8 mouse cellular contexts compared by ENCODE assay signal in the genomic region with DNA sequence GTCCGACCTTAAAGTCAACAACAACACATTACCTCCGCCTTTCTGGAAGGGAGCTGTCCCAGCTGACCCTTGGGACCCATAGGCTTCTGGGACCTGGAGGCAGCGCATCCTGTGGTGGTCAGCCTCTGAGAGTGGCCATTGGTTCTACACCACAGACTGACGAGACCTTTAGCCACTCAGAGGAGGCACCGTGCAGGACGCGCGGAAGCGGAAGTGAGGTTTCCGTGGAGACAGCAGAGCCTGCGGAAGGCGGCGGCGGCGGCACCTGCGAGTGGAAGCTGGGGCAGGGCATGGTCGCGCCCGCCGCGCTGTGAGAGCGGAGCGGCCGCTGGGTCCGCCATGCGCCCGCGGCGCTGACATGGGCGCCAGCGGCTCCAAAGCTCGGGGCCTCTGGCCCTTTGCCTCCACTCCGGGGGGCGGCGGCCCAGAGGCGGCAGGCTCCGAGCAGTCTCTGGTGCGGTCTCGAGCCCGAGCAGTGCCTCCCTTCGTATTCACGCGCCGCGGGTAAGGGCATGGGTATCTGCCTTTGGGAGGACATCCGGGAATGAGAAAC. TPM values are rescaled to one million over a fixed set of nuclear protein-coding genes. Genes with fewer than 3 reads are reported as not detected.
DNase-seq lines count a peak whose midpoint lies in the region; ATAC-seq and TF ChIP-seq lines count a peak whose summit lies in the region.

Gene Tusc2, plus strand, starts transcription at position 227 of the 553 bp plus-strand sequence.

- peaks cover 10% of the 10 kb centered on the region; the same call in 1 of the 2 replicates for H3K4me1 ChIP-seq in cerebellum, adult 2 months (ENCODE audit: control insufficient read depth, insufficient read depth, low read length)
- peaks cover 19% of the 10 kb centered on the region for H3K4me1 ChIP-seq in forebrain, postnatal 0 days (ENCODE audit: insufficient read depth)
- peaks cover 25% of the 10 kb centered on the region for H3K4me1 ChIP-seq in lung, embryonic 16.5 days (replicated peaks; ENCODE audit: control insufficient read depth, insufficient read depth, low read length)

- no peaks in the 10 kb centered on the region for H3K27me3 ChIP-seq in cerebellum, adult 2 months (ENCODE audit: control insufficient read depth, insufficient read depth, low read length)
- H3K27me3 ChIP-seq in forebrain, postnatal 0 days (ENCODE audit: insufficient read depth, low read length) = no peaks in the 10 kb centered on the region
- no peaks in the 10 kb centered on the region for H3K27me3 ChIP-seq in lung, embryonic 16.5 days (ENCODE audit: control insufficient read depth, insufficient read depth, low read depth, low read length)

- H3K9ac ChIP-seq in forebrain, postnatal 0 days = peak within 1 kb of the TSS; percentile 81
- peak within 1 kb of the TSS; percentile 80 for H3K9ac ChIP-seq in lung, embryonic 16.5 days (ENCODE audit: low read length)

- peak within 1 kb of the TSS; percentile 55; the same call in 1 of the 2 replicates for H3K27ac ChIP-seq in cerebellum, adult 2 months (ENCODE audit: insufficient read depth, low read length)
- H3K27ac ChIP-seq in forebrain, postnatal 0 days (ENCODE audit: low read depth, low read length) = peak within 1 kb of the TSS; percentile 72
- H3K27ac ChIP-seq in lung, embryonic 16.5 days (ENCODE audit: low read length) = peak within 1 kb of the TSS; percentile 56; the same call in 1 of the 2 replicates

- DNase-seq in MEL-GATA-1-ER (ENCODE audit: extremely low read depth, low read depth) = peak; percentile 91
- DNase-seq in cerebellum, adult 2 months = peak; percentile 94 to 98
- DNase-seq in forebrain, postnatal 0 days = peak; percentile 93
- peak; percentile 95 for DNase-seq in heart, postnatal 4 days
- DNase-seq in layer of hippocampus, adult 9-10 months (ENCODE audit: low spot score) = peak; percentile 92
- DNase-seq in ovary, postnatal 36 days (ENCODE audit: low spot score) = peak; percentile 90
- peak; percentile 93 for DNase-seq in thymus, postnatal 25 days

- peak within 1 kb of the TSS; percentile 76 for H3K4me2 ChIP-seq in forebrain, postnatal 0 days (ENCODE audit: low read depth)
- peak within 1 kb of the TSS; percentile 72 for H3K4me2 ChIP-seq in lung, embryonic 16.5 days (ENCODE audit: low read depth, low read length)

- peak; percentile 99 for ATAC-seq in forebrain, postnatal 0 days
- peak; percentile 93 for ATAC-seq in lung, embryonic 16.5 days (ENCODE audit: low read depth)

- peaks cover 52% of the 10 kb centered on the region for H3K36me3 ChIP-seq in forebrain, postnatal 0 days (ENCODE audit: insufficient read depth)
- H3K36me3 ChIP-seq in lung, embryonic 16.5 days (ENCODE audit: control insufficient read depth, insufficient read depth, low read length) = peaks cover 34% of the 10 kb centered on the region

- TF ChIP-seq POLR2A in cerebellum, adult 2 months (IDR thresholded peaks at IDR 0.05; ENCODE audit: borderline replicate concordance, insufficient read depth, low read length) = peak; percentile 69; the same call in 1 of the 2 replicates

- WGBS in cerebellum, adult 2 months = under 1% methylated on average over 46 of the region's 46 CpGs
- WGBS in forebrain, postnatal 0 days = 3% methylated on average over 43 of the region's 46 CpGs
- 0% methylated on average over 42 of the region's 46 CpGs for WGBS in lung, embryonic 16.5 days

- H3K4me3 ChIP-seq in cerebellum, adult 2 months (replicated peaks; ENCODE audit: insufficient read depth, low read depth, low read length) = peak within 1 kb of the TSS; percentile 82
- H3K4me3 ChIP-seq in forebrain, postnatal 0 days (ENCODE audit: low read depth, low read length) = peak within 1 kb of the TSS; percentile 91
- H3K4me3 ChIP-seq in lung, embryonic 16.5 days (ENCODE audit: low read length) = peak within 1 kb of the TSS; percentile 84

- H3K9me3 ChIP-seq in forebrain, postnatal 0 days (ENCODE audit: low read length) = no peaks in the 10 kb centered on the region
- no peaks in the 10 kb centered on the region for H3K9me3 ChIP-seq in lung, embryonic 16.5 days (ENCODE audit: control insufficient read depth, low read length)

- TF ChIP-seq CTCF in cerebellum, adult 2 months (IDR thresholded peaks at IDR 0.05; ENCODE audit: borderline replicate concordance, insufficient read depth, low read depth, low read length) = no peak
- no peak; the same call in 1 of the 2 replicates for TF ChIP-seq CTCF in forebrain, postnatal 0 days (IDR thresholded peaks at IDR 0.05; ENCODE audit: low read depth)

RNA-seq across cellular contexts. Expression of gene Tusc2, which starts in this region (rescaled TPM):
- polyA plus RNA-seq in cerebellum, adult 2 months (2012; rRNA removed) = 123 and 127 TPM in 2 replicates
- 109 and 118 TPM in 2 replicates for total RNA-seq in forebrain, postnatal 0 days (2014; rRNA removed)
- 128 and 129 TPM in 2 replicates for polyA plus RNA-seq in forebrain, postnatal 0 days (2015; fragmentation: Nextera tagmentation; extraction: Ambion mirVana)
- total RNA-seq in heart, postnatal 4 days (2021) = 10 to 100 TPM; 22.3 to 24.0 TPM
- 35.6 and 41.6 TPM in 2 replicates for polyA plus RNA-seq in lung, embryonic 16.5 days (2015; fragmentation: Nextera tagmentation; extraction: Ambion mirVana)

Comparison
In these comparisons a context has a peak if more than half of its experiments do, and no peak if none do; other contexts are left out.
1. Peak in every context shown above with its lines: DNase-seq, ATAC-seq, H3K4me3 ChIP-seq and H3K27ac ChIP-seq.